Mouse (Mus musculus): ENCODE measurements around the gene Hebp1. TPM values are rescaled to one million over a fixed set of nuclear protein-coding genes. Genes with fewer than 3 reads are reported as not detected.
A peak's percentile ranks its signal among the peaks of the same experiment; 100 is the strongest.

Gene Hebp1
- polyA plus RNA-seq, 1 experiment from 2014 or later, result 7.6 TPM

DNA sequence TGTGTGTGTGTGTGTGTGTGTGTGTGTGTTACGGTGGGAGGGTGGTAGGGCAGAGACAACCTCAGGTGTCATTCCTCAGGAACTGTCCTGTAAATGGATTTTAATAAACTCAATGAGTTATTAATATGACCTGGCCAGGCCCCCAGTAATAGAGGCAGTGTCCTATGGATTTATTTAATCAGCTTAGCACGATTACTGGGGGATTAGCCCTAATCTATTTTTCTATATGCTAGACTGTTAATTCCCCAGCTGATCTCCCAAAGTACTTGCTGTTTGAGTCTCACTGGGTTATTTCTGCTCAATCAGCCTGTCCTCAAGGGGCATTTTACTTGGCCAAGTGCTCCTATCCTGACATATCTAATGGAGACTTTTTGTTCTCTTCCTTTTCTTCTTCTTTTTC, 14.8 kb upstream of the Hebp1 start:
- Histone ChIP-seq H3K4me3 (no peak overlapping the region), H3K4me1 (no peaks in the 10 kb centered on the region; the same call in 1 of the 2 replicates), H3K36me3 (replicated peaks) (peaks cover 30% of the 10 kb centered on the region), H3K27me3 (ENCODE audit: poor library complexity, severe bottlenecking) (no peaks in the 10 kb centered on the region), H3K9me3 (no peaks in the 10 kb centered on the region), H3K27ac (no peak overlapping the region)
- DNase-seq (ENCODE audit: extremely low spot score, low spot score), result no peak
- WGBS, result 74% methylated on average over 2 of the region's 2 CpGs

DNA sequence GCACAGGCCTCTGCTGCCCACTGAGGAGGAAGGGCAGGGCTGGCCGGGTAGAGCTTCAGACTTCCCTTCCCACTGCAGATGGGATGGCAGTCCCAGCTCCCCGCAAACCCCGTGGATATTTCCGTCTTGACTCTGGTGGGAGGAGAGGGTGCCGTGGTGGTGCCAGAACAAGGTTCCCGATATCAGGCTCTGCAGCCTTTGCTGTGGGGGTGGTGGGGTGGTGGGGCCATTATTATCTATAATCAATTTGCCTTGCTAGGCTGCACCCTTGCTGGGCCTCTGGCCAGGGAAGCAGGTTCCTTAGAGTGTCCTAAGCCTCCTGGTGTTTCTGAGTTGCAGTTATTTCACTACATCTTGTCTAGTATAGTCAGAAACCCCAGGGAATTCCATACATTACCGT, 13.3 kb upstream of the Hebp1 start:
- H3K36me3 ChIP-seq (replicated peaks), result peaks cover 23% of the 10 kb centered on the region
- H3K4me3 ChIP-seq, result no peak overlapping the region
- H3K27me3 ChIP-seq (ENCODE audit: poor library complexity, severe bottlenecking), result no peaks in the 10 kb centered on the region
- WGBS, result 75% methylated on average over 7 of the region's 7 CpGs
- DNase-seq (ENCODE audit: extremely low spot score, low spot score), result no peak
- H3K4me1 ChIP-seq, result peaks cover 6% of the 10 kb centered on the region
- H3K27ac ChIP-seq, result no peak overlapping the region
- no peaks in the 10 kb centered on the region for H3K9me3 ChIP-seq

DNA sequence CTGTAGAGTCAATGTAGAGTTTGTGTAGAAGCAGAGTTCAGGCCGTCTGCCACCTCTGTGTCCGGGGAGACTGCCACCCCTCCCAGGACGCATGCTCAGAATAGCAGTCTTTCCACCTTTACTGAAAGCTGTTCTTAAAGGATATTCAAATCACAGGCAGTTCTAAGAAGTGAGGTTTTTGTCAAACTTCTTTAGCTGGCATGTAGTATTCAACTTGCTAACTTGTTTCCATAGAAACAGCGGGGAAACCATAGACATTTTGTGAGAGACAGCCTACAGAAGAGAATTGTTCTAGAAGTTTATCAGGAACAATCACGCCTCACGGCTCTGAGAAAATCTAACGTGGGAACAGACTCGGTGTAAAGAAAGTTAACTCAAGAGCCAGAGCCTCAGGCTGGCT, 9.1 kb upstream of the Hebp1 start:
- Histone ChIP-seq H3K36me3 (replicated peaks) (peaks cover 11% of the 10 kb centered on the region), H3K27ac (0 out of 2 replicates have a peak overlapping the region, but pooled peaks have one; percentile 4), H3K4me3 (no peak overlapping the region), H3K4me1 (peaks cover 10% of the 10 kb centered on the region), H3K9me3 (no peaks in the 10 kb centered on the region), H3K27me3 (ENCODE audit: poor library complexity, severe bottlenecking) (no peaks in the 10 kb centered on the region)
- no peak for DNase-seq (ENCODE audit: extremely low spot score, low spot score)
- 74% methylated on average over 8 of the region's 8 CpGs for WGBS

DNA sequence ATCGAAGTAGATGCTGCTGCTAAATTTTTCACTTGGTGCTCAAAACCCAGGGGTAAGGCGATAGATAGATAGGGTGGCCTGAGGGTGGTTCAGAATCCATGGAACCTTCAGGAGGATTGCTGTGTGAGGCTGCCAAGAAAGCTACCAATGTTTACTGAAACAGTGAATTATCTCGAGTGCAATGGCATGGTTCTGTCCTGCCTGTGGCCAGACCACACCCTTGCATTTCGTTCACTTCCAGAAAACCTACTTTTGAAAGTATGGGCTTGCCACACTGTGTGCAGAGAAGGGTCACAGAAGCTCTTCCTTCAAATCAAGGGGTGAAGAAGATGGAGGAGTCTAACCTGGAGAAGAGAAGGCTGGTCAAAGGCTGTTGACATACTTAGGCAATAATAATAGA, 8.0 kb upstream of the Hebp1 start:
- H3K27me3 ChIP-seq (ENCODE audit: poor library complexity, severe bottlenecking), result no peaks in the 10 kb centered on the region
- no peak for DNase-seq (ENCODE audit: extremely low spot score, low spot score)
- H3K4me1 ChIP-seq, result peaks cover 10% of the 10 kb centered on the region; the same call in 1 of the 2 replicates
- no peak overlapping the region for H3K27ac ChIP-seq
- no peak overlapping the region for H3K4me3 ChIP-seq
- H3K9me3 ChIP-seq, result no peaks in the 10 kb centered on the region
- peaks cover 11% of the 10 kb centered on the region for H3K36me3 ChIP-seq (replicated peaks)
- 89% methylated on average over 4 of the region's 4 CpGs for WGBS

DNA sequence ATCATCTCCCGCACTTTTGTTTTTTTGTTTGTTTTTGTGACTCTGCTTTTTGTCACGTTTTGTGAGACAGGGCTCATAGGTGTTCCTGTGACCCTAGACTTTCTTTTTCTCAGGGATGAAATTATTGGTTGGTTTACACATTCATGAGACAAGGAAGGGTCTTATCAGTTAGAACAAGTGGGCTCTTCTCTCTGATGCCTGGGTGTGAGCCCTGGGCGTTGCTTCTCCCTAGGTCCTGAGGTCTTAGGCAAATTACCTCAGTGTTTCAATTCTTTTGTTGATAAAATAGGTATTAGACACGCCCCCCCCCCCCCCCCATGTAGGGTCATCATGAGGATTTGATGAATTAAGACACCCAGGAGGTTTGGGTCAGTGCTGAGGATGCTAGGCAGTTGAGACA, 7.0 kb upstream of the Hebp1 start:
- peaks cover 10% of the 10 kb centered on the region; the same call in 1 of the 2 replicates for H3K4me1 ChIP-seq
- H3K27ac ChIP-seq, result no peak overlapping the region
- 76% methylated on average over 4 of the region's 4 CpGs for WGBS
- H3K4me3 ChIP-seq, result no peak overlapping the region
- no peaks in the 10 kb centered on the region for H3K9me3 ChIP-seq
- peaks cover 10% of the 10 kb centered on the region for H3K36me3 ChIP-seq (replicated peaks)
- DNase-seq (ENCODE audit: extremely low spot score, low spot score), result no peak
- H3K27me3 ChIP-seq (ENCODE audit: poor library complexity, severe bottlenecking), result no peaks in the 10 kb centered on the region

DNA sequence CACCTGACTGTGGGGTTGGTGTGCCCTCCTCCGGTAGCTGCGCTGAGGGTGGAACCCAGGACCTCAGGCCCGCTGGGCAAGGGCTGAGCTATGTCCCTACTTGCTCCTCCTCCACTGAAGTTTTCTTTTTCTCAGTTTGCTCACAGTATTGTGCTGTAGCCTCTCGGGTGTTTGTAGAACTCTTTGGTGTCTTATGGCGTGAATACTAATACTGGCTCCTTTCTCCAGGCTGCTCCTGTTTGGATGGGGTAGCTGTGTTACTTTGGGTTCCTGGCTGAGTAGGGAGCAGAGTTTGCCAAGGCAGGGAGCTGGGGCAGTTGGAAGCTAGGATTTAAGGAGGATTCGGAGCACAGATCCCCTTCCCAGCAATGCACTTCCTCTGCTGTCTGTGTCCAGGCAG, 5.9 kb upstream of the Hebp1 start:
- DNase-seq (ENCODE audit: extremely low spot score, low spot score), result no peak
- H3K36me3 ChIP-seq (replicated peaks), result peaks cover 3% of the 10 kb centered on the region; the same call in 1 of the 2 replicates
- peaks cover 17% of the 10 kb centered on the region for H3K4me1 ChIP-seq
- no peak overlapping the region; the same call in 1 of the 2 replicates for H3K27ac ChIP-seq
- H3K4me3 ChIP-seq, result no peak overlapping the region
- no peaks in the 10 kb centered on the region for H3K9me3 ChIP-seq
- H3K27me3 ChIP-seq (ENCODE audit: poor library complexity, severe bottlenecking), result no peaks in the 10 kb centered on the region
- WGBS, result 73% methylated on average over 6 of the region's 6 CpGs

DNA sequence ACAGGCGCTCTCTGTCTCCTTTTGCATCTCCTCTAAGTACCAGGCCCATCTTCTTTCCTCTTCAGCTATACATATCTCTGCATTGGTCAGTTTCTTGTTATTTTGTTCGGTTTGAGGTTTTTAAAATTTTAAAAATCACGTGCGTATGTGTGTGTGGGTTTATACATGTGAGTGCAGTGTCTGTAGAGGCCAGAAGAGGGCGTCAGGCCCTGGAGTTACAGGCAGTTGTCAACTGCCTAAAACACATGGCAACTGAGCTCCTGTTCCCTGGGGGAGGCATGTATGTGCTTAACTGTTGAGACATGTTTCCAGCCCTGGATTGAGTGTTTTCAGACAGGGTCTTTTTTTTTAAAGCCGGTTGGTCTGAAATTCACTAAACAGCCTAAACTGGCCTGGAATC, 4.8 kb upstream of the Hebp1 start:
- DNase-seq (ENCODE audit: extremely low spot score, low spot score), result no peak
- no peaks in the 10 kb centered on the region for H3K36me3 ChIP-seq (replicated peaks)
- H3K9me3 ChIP-seq, result no peaks in the 10 kb centered on the region
- H3K4me1 ChIP-seq, result peaks cover 26% of the 10 kb centered on the region
- no peak overlapping the region for H3K27ac ChIP-seq
- WGBS, result 87% methylated on average over 6 of the region's 6 CpGs
- H3K27me3 ChIP-seq (ENCODE audit: poor library complexity, severe bottlenecking), result no peaks in the 10 kb centered on the region
- no peak overlapping the region for H3K4me3 ChIP-seq

DNA sequence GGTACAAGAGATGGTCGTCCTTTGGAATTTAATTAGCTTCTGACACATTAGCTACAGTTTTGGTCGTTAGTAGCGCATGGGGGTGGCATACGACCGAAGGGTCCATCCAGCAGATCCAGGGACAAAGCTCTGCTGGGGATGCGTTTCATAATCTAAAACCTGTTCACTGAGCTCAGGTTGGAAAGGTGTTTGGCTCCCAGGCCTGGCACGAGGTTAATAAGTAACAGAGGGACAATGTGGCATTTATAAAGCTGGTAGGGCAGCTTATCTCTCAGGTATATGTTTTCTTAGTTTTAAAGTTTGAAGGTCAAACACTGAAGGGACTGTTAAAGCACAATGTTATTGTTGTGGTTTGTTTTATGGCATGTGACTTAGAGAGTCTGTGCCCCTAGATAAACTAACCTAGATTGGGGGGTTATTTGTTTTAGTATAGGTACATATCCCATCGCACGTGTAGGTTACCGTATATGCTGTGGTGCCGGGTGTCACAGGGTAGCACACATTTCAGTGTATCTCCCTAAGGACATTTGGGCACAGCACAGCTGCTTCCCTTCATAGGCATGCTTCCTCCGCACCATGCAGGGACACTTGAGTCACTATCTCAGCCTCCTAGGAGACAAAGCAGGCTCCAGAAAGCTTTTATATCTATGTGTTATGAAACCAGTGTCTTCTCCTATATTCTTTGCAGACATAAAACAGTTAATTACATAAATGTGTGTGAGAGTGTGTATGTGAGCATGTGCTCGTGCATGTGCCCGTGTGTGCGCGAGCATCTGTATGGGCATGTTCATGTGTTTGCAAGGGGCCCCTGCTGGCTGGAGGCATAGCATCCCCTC, 2.5 kb upstream of the Hebp1 start:
- Histone ChIP-seq H3K4me1 (peaks cover 24% of the 10 kb centered on the region), H3K4me3 (no peak overlapping the region), H3K36me3 (replicated peaks) (no peaks in the 10 kb centered on the region), H3K9me3 (no peaks in the 10 kb centered on the region), H3K27ac (no peak overlapping the region), H3K27me3 (ENCODE audit: poor library complexity, severe bottlenecking) (peaks cover 12% of the 10 kb centered on the region)
- WGBS, result 88% methylated on average over 16 of the region's 16 CpGs
- no peak for DNase-seq (ENCODE audit: extremely low spot score, low spot score)

DNA sequence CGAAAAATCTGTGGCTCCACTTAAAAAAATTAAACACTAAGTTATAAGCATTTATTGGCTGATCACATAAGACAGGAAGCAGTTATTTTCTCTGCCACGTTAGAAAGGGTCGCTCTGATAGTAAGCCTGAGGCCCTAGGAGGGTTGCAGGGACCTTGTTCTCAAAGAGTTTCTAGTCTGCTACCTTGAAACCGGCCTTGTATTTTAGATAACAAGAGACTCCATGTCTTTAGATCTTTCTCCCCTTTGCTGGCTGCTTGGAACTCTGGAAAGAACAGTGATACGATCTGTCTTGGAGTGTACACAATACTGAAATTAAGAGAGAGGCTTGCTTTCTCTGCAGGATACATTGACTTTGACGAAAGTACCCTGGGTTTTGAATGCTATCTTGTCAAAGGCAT, 904 bp upstream of the Hebp1 start:
- no peak for DNase-seq (ENCODE audit: extremely low spot score, low spot score)
- no peaks in the 10 kb centered on the region for H3K36me3 ChIP-seq (replicated peaks)
- H3K27me3 ChIP-seq (ENCODE audit: poor library complexity, severe bottlenecking), result peaks cover 12% of the 10 kb centered on the region
- WGBS, result 47% methylated on average over 6 of the region's 6 CpGs
- peak overlapping the region; percentile 93 for H3K27ac ChIP-seq
- H3K4me1 ChIP-seq, result peaks cover 26% of the 10 kb centered on the region
- peak overlapping the region; percentile 91 for H3K4me3 ChIP-seq
- no peaks in the 10 kb centered on the region for H3K9me3 ChIP-seq

DNA sequence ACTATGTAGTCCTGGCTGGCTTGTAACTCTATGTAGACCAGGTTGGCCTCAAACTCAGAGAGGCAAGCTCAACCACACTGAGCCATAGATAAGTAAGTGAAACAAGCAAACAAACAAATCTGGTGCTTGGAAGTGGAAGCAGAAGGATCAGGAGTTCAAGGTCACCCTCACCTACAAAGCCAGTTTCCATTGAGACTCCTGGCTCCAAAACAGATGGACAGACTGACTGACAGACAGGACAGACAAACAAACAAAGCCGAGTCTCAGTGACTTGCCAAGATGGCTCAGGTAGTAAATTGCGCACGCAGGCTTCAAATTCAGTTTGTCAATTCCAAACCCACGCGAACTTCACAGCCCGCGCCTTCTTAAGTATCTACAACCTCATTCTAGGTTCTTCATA, 376 bp downstream of the Hebp1 start:
- DNase-seq (ENCODE audit: extremely low spot score, low spot score), result no peak
- H3K27me3 ChIP-seq (ENCODE audit: poor library complexity, severe bottlenecking), result peaks cover 12% of the 10 kb centered on the region
- H3K36me3 ChIP-seq (replicated peaks), result no peaks in the 10 kb centered on the region
- H3K4me1 ChIP-seq, result peaks cover 32% of the 10 kb centered on the region
- H3K27ac ChIP-seq, result peak overlapping the region; percentile 93
- 20% methylated on average over 7 of the region's 7 CpGs for WGBS
- H3K4me3 ChIP-seq, result peak overlapping the region; percentile 91
- H3K9me3 ChIP-seq, result no peaks in the 10 kb centered on the region

DNA sequence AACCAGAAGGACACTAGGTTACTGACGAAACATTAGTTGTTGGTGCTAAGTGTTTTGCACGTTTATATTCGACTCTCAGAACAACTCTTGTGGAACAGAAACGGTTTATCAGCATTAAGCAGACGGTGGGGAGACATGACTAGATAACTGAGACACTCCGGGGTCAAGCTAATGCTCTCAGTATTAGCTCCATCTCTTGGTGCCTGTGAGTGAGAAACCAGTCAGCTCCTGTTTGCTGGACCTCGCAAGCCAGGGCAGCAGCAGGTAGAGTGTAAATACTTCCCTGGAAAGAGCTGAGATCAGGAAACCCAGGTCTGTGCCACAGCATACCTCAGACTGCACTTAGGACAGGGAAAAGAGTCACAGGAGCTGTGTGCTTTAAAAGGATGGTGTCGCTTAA, 1.1 kb downstream of the Hebp1 start:
- no peak for DNase-seq (ENCODE audit: extremely low spot score, low spot score)
- H3K4me3 ChIP-seq, result no peak overlapping the region
- H3K27ac ChIP-seq, result no peak overlapping the region
- peaks cover 32% of the 10 kb centered on the region for H3K4me1 ChIP-seq
- no peaks in the 10 kb centered on the region for H3K9me3 ChIP-seq
- H3K36me3 ChIP-seq (replicated peaks), result no peaks in the 10 kb centered on the region
- WGBS, result 86% methylated on average over 8 of the region's 8 CpGs
- peaks cover 12% of the 10 kb centered on the region for H3K27me3 ChIP-seq (ENCODE audit: poor library complexity, severe bottlenecking)

DNA sequence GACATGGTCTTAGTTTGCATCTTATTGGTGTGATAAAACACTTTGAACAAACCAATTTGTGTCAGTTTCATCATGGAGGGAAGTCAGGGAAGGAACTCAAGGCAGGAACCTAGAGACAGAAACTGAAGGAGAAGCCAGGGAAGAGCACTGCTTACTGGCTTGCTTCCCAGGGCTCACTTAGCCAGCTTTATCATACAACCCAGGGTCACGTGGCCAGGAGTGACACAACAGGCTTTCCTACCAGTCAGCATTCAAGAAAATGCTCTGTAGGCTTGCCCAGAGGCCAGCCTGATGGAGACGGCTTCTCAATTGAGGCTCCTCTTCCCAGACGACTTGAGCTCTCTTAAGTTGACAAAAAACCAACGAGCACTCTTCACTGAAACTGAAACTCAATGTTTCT, 2.9 kb downstream of the Hebp1 start:
- no peak for DNase-seq (ENCODE audit: extremely low spot score, low spot score)
- Histone ChIP-seq H3K27ac (no peak overlapping the region), H3K36me3 (replicated peaks) (no peaks in the 10 kb centered on the region), H3K27me3 (ENCODE audit: poor library complexity, severe bottlenecking) (peaks cover 12% of the 10 kb centered on the region), H3K9me3 (no peaks in the 10 kb centered on the region), H3K4me3 (no peak overlapping the region), H3K4me1 (peaks cover 39% of the 10 kb centered on the region)
- 79% methylated on average over 4 of the region's 4 CpGs for whole genome bisulfite sequencing

DNA sequence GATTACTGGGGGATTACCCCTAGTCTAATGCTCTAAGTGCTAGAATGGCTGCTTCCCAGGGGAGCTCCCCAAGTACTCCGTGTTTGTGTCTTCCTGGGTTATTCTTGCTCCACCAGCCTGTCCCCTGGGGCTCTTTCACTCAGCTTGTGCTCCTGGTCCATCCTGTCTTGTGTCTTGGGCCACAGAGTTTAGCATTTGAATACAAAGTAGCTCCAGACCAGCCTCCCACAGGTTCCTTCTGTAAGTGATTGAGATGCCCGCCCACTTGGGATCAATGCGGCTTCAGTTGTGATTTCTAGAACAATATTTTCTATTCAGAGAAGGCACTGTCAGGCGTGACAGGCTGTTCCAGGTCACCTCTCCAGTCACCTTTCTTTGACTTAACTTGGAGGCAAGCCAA, 4.1 kb downstream of the Hebp1 start:
- WGBS, result 44% methylated on average over 4 of the region's 4 CpGs
- H3K27ac ChIP-seq, result no peak overlapping the region
- DNase-seq (ENCODE audit: extremely low spot score, low spot score), result no peak

More for the DNA sequence above, 4.1 kb downstream of the Hebp1 start:
- no peaks in the 10 kb centered on the region for H3K36me3 ChIP-seq (replicated peaks)
- H3K9me3 ChIP-seq, result no peaks in the 10 kb centered on the region
- H3K4me3 ChIP-seq, result no peak overlapping the region
- H3K4me1 ChIP-seq, result peaks cover 33% of the 10 kb centered on the region
- H3K27me3 ChIP-seq (ENCODE audit: poor library complexity, severe bottlenecking), result peaks cover 12% of the 10 kb centered on the region

Data from forebrain, embryonic 10.5 days (tissue).